Mouse (Mus musculus): ENCODE measurements around the gene Cep95. TPM values are rescaled to one million over a fixed set of nuclear protein-coding genes. Genes with fewer than 3 reads are reported as not detected.
A peak's percentile ranks its signal among the peaks of the same experiment; 100 is the strongest.

The Cep95 gene
- total RNA-seq, 4 experiments from 2014 or later = 2.5 to 5.0 (median 3.4) TPM

DNA sequence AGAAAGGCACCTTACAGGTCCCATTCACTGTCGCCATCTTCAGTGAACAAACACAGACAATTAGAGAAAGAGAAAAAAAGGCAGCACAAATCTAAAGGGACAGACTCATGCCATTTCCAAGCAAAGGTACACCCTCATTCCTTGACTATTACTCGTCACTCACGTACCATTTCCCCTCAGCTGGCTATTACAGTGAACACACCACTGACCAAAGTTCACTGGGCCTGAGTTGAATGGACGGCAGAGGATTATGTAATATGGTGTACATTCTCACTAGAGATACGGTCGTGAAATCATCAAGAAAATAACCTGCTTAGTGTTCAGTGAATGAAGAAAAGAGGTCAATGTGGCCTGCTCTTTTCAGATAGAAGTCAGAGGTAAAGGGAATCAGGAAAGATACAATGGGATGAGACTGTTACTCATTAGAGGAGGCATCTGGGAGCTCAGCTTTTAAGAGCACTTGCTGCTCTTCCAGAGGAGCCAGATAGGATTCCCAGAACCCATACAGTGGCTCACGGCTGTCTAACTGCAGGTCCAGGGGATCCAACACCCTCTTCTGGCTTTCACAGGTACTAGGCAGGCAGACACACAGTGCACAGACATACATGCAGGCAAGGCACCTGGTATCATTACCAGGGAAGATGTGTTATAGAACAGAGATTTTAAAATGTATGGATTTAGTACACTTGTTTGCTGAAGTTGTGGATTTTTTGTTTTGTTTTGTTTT is 23.5 kb downstream of the Cep95 start:
- no peak for DNase-seq (ENCODE audit: low spot score in 2 of 2)

- DNase-seq (ENCODE audit: low spot score in 2 of 2) = no peak
Observed at GRCm38 (mm10) chr11:106814601-106815320, 25.7 kb downstream of the Cep95 start.

- no peak for DNase-seq (ENCODE audit: low spot score in 2 of 2)
Observed at GRCm38 (mm10) chr11:106815331-106815730, 26.3 kb downstream of the Cep95 start.

DNA sequence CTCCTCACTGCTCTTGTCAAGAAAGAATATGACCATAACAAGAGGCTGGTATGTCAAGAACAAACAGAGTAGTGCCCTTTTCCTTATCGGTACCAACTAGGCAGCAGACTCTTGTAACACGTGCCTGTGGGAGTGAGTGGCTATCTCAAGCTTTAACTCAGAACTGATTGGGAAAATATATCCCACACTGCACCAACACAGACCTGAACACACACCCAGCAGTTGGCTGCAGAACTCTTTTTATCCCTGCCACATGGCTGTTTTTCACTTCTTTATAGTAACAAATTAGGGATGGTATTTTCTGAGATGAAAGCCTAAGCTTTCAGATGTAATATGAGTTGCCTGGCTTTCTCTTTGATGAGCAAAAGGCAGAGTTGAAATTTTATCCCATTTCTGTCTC is 26.7 kb downstream of the Cep95 start:
- no peak for DNase-seq (ENCODE audit: low spot score in 2 of 2)

DNA sequence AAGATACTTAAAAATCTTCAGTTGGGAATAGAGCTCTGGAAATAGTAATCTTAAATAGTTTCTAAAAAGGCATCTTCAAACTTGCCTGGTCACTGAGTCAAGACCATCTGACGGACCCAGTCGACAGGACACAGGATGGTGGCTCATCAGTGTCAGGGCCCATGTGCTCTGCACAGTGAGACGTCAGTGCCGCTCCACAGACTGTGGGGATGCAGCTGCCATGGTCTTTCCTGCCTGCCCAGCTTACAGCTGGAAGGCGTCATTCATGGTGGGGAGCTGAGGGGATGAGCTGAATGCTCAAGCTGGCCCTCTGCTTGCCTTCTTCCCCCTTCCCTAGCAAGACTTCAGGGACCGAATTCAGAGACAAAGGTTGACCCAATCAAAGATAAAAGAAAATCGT is 27.3 kb downstream of the Cep95 start:
- DNase-seq (ENCODE audit: low spot score in 2 of 2) = no peak

- no peak for DNase-seq (ENCODE audit: low spot score in 2 of 2)
Observed at GRCm38 (mm10) chr11:106817156-106817555, 28.1 kb downstream of the Cep95 start.

DNA sequence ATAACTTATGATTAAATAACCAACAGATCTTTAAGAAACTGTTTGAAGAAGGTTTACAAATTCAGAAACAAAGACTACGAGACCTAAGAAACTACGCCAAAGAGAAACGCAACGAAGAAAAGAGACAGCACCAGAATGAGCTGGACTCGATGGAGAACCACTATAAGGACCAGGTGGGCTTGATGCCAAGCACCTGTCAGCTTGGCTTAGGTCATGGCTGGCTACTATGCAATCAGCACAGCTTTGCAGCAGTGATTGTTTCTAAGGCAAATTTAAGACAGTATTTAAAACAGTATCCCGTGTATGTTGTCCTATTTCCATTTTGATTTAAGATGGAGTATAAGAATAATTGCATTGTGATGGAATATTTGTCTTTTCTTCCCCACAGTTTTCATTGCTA is 28.8 kb downstream of the Cep95 start:
- DNase-seq (ENCODE audit: low spot score in 2 of 2) = no peak

GRCm38 (mm10) chr11:106818341-106818740 is 29.3 kb downstream of the Cep95 start:
- DNase-seq (ENCODE audit: low spot score in 2 of 2) = no peak

GRCm38 (mm10) chr11:106819595-106819994 is 30.5 kb downstream of the Cep95 start:
- no peak for DNase-seq (ENCODE audit: low spot score in 2 of 2)

- DNase-seq (ENCODE audit: low spot score in 2 of 2) = no peak
Observed at GRCm38 (mm10) chr11:106820252-106820651, 31.2 kb downstream of the Cep95 start.

DNA sequence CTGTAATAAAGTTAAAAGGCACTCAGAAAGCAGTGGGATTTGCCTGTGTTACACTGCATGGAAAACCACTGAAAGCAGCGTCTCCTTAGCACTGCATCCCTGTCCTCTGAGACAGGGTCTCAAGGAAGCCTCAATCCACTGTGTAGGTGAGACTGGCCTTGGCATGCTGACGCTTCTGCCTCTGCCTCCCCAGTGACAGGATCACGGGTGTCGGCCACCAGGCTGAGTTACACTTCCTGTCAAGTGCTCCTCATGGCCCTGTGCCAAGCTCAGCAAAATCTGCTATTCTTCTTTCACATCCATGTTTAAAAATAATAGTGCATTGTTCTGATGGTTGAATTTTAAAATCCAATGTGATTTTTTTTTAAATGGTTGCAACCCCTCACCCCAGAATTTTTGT is 31.9 kb downstream of the Cep95 start:
- peak; percentile 12 to 37 for DNase-seq (ENCODE audit: low spot score in 2 of 2)

DNA sequence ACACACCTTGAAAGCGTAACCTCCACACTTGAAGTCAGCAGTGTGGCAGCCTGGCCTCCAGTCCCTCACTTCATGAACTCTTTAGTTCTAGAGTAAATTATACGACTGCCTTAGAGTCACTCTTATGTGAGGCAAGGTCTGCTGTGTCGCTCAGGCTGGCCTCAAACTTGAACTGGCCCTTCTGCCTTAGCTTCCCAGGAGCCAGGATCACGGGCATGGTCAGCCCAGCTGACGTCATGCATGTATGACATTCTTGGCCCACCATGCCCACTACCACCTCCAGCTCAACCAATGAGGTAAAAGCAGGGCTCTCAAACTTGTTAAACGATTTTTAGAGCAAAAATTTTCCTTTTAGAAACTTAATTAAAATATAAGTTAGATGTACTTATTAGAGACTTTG is 32.3 kb downstream of the Cep95 start:
- DNase-seq (ENCODE audit: low spot score in 2 of 2) = no peak

DNA sequence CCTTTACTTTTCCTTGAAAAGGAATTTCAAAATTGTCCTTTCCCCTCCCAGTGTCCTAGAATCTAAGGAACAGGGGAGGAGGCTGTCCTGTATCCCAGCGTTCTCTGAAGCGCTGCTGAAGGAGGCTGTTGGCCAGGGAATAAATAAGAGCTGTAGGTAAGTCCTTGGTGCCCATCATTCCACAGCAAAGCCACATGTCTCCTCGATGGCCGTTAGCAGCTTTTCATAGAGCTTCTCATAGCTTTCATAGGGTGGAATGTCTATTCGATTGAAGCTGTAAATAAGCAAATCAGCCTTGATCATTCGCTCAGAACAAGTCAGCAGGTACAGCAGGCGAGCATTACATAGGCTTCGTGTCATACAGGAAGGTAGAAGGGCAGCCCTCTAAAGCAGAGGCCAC is 33.4 kb downstream of the Cep95 start:
- DNase-seq (ENCODE audit: low spot score in 2 of 2) = no peak

GRCm38 (mm10) chr11:106822911-106823310 is 33.9 kb downstream of the Cep95 start:
- no peak for DNase-seq (ENCODE audit: low spot score in 2 of 2)

GRCm38 (mm10) chr11:106823741-106824140 is 34.7 kb downstream of the Cep95 start:
- DNase-seq (ENCODE audit: low spot score in 2 of 2) = no peak

DNA sequence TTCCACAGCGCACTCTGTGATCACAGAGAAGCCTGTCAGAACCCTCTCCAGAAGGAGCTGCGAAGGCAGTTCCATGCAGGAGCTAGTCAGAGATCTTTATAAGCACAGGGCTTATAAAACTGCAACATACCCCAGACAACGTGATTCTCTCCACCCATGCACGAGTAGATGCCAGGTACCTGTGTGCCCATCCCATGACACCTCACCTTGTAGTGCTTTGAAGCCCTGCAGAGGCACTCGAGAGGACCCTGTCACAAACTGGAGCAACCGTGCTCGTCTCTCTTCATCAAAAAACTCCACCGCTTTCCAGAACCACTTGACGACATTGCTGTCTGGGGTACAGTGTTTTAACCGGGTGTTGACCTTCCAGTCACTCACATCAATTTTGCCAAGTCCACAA is 35.4 kb downstream of the Cep95 start:
- no peak for DNase-seq (ENCODE audit: low spot score in 2 of 2)

GRCm38 (mm10) chr11:106828079-106828478 is 39.0 kb downstream of the Cep95 start:
- DNase-seq (ENCODE audit: low spot score in 2 of 2) = no peak

- no peak for DNase-seq (ENCODE audit: low spot score in 2 of 2)
Observed at GRCm38 (mm10) chr11:106842002-106842401, 53.0 kb downstream of the Cep95 start.

DNA sequence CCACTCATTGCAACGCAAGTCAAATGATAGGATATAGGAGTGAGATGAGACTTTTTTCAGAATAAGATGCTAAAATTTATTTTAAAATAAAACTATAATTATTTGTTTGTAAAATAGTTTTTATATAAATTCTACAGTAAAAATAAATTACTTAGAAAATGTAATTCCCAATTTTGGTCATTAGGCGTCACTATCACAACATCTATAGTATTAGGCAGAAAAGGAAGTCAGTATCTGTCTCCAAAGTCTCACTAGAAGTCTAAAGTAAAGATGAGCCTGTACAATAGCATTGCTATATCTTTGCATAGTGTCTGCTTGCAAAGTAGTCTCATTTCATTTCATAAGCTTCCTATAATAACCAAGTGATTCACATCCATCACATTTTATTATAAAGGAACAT is 62.4 kb downstream of the Cep95 start:
- DNase-seq (ENCODE audit: low spot score in 2 of 2) = no peak
